Mouse (Mus musculus): ENCODE data around the gene Soat2.

The Soat2 gene

GRCm38 (mm10) chr15:102207351-102207750, 57.0 kb downstream of the Soat2 start:
- peak overlapping the region; percentile 90 for H3K4me3 ChIP-seq (replicated peaks; ENCODE audit: low read length)
- H3K4me1 ChIP-seq (replicated peaks; ENCODE audit: low read depth, low read length), result peaks cover 84% of the 10 kb centered on the region
- no peak for TF ChIP-seq CTCF (conservative IDR thresholded peaks at IDR 0.05; ENCODE audit: low read length)
- TF ChIP-seq POU5F1 (IDR thresholded peaks at IDR 0.05; ENCODE audit: borderline replicate concordance, low read length), result no peak
- TF ChIP-seq NANOG (IDR thresholded peaks at IDR 0.05; ENCODE audit: borderline replicate concordance, low read length), result no peak
- H3K36me3 ChIP-seq (ENCODE audit: insufficient read depth, low read length), result peaks cover 71% of the 10 kb centered on the region
- no peaks in the 10 kb centered on the region for H3K9me3 ChIP-seq (ENCODE audit: low read length)
- H3K27me3 ChIP-seq (ENCODE audit: insufficient read depth, low read length), result no peaks in the 10 kb centered on the region

GRCm38 (mm10) chr15:102208092-102208561, 57.8 kb downstream of the Soat2 start:
- no peak for TF ChIP-seq CTCF (conservative IDR thresholded peaks at IDR 0.05; ENCODE audit: low read length)
- no peak for TF ChIP-seq NANOG (IDR thresholded peaks at IDR 0.05; ENCODE audit: borderline replicate concordance, low read length)
- TF ChIP-seq POU5F1 (IDR thresholded peaks at IDR 0.05; ENCODE audit: borderline replicate concordance, low read length), result no peak
- Histone ChIP-seq H3K27me3 (ENCODE audit: insufficient read depth, low read length) (no peaks in the 10 kb centered on the region), H3K4me3 (replicated peaks; ENCODE audit: low read length) (peak overlapping the region; percentile 90), H3K4me1 (replicated peaks; ENCODE audit: low read depth, low read length) (peaks cover 86% of the 10 kb centered on the region), H3K36me3 (ENCODE audit: insufficient read depth, low read length) (peaks cover 77% of the 10 kb centered on the region), H3K9me3 (ENCODE audit: low read length) (no peaks in the 10 kb centered on the region)

GRCm38 (mm10) chr15:102209114-102209513, 58.8 kb downstream of the Soat2 start:
- TF ChIP-seq NANOG (IDR thresholded peaks at IDR 0.05; ENCODE audit: borderline replicate concordance, low read length), result no peak
- no peak for TF ChIP-seq CTCF (conservative IDR thresholded peaks at IDR 0.05; ENCODE audit: low read length)
- no peak for TF ChIP-seq POU5F1 (IDR thresholded peaks at IDR 0.05; ENCODE audit: borderline replicate concordance, low read length)
- Histone ChIP-seq H3K36me3 (ENCODE audit: insufficient read depth, low read length) (peaks cover 87% of the 10 kb centered on the region), H3K27me3 (ENCODE audit: insufficient read depth, low read length) (no peaks in the 10 kb centered on the region), H3K4me1 (replicated peaks; ENCODE audit: low read depth, low read length) (peaks cover 96% of the 10 kb centered on the region), H3K9me3 (ENCODE audit: low read length) (no peaks in the 10 kb centered on the region), H3K4me3 (replicated peaks; ENCODE audit: low read length) (peak overlapping the region; percentile 90)

GRCm38 (mm10) chr15:102210816-102211215, 60.5 kb downstream of the Soat2 start:
- Histone ChIP-seq H3K36me3 (ENCODE audit: insufficient read depth, low read length) (peaks cover 90% of the 10 kb centered on the region), H3K4me1 (replicated peaks; ENCODE audit: low read depth, low read length) (peaks cover 97% of the 10 kb centered on the region), H3K4me3 (replicated peaks; ENCODE audit: low read length) (peak overlapping the region; percentile 90), H3K9me3 (ENCODE audit: low read length) (no peaks in the 10 kb centered on the region), H3K27me3 (ENCODE audit: insufficient read depth, low read length) (no peaks in the 10 kb centered on the region)
- TF ChIP-seq CTCF (conservative IDR thresholded peaks at IDR 0.05; ENCODE audit: low read length) (no peak), NANOG (IDR thresholded peaks at IDR 0.05; ENCODE audit: borderline replicate concordance, low read length) (peak; percentile 61; the same call in 1 of the 2 replicates)

GRCm38 (mm10) chr15:102211895-102212294, 61.6 kb downstream of the Soat2 start:
- Histone ChIP-seq H3K27me3 (ENCODE audit: insufficient read depth, low read length) (no peaks in the 10 kb centered on the region), H3K4me1 (replicated peaks; ENCODE audit: low read depth, low read length) (peaks cover 97% of the 10 kb centered on the region), H3K4me3 (replicated peaks; ENCODE audit: low read length) (peak overlapping the region; percentile 45), H3K9me3 (ENCODE audit: low read length) (no peaks in the 10 kb centered on the region), H3K36me3 (ENCODE audit: insufficient read depth, low read length) (peaks cover 90% of the 10 kb centered on the region)
- TF ChIP-seq CTCF (conservative IDR thresholded peaks at IDR 0.05; ENCODE audit: low read length), result no peak
- TF ChIP-seq NANOG (IDR thresholded peaks at IDR 0.05; ENCODE audit: borderline replicate concordance, low read length), result no peak
- no peak for TF ChIP-seq POU5F1 (IDR thresholded peaks at IDR 0.05; ENCODE audit: borderline replicate concordance, low read length)
